Mouse (Mus musculus) myocyte (in vitro differentiated cells): ENCODE measurements around the gene Wipf2.

ENCODE experiments used
- CEBPB ChIP-seq: IDR thresholded peaks from 2 replicates; pipeline ENCODE4 v1.6.1; 2011; ENCODE audit warnings: mild to moderate bottlenecking, moderate library complexity; ENCODE audit not compliant: poor library complexity, insufficient read depth, severe bottlenecking
- E2F4 ChIP-seq: IDR thresholded peaks from one replicate; pipeline ENCODE4 v1.6.1; 2011; ENCODE audit warnings: mild to moderate bottlenecking, control low read depth, moderate library complexity; ENCODE audit not compliant: insufficient read depth
- MAX ChIP-seq: IDR thresholded peaks from one replicate; pipeline ENCODE4 v1.6.1; 2011; ENCODE audit warnings: low read depth, mild to moderate bottlenecking, control low read depth
- POLR2A ChIP-seq: IDR thresholded peaks from one replicate; pipeline ENCODE4 v1.6.1; 2011; ENCODE audit warnings: low read depth, mild to moderate bottlenecking, control low read depth, moderate library complexity; ENCODE audit not compliant: insufficient read length
- REST ChIP-seq: IDR thresholded peaks from one replicate; pipeline ENCODE4 v1.6.1; 2011; ENCODE audit warnings: mild to moderate bottlenecking, control low read depth, moderate library complexity; ENCODE audit not compliant: insufficient read depth, insufficient read length
- SRF ChIP-seq: IDR thresholded peaks from one replicate; pipeline ENCODE4 v1.6.1; 2011; ENCODE audit warnings: low read depth; ENCODE audit not compliant: control insufficient read depth, insufficient read length
- USF1 ChIP-seq: IDR thresholded peaks from one replicate; pipeline ENCODE4 v1.6.1; 2011; ENCODE audit warnings: low read depth, mild to moderate bottlenecking, control low read depth, moderate library complexity

DNA sequence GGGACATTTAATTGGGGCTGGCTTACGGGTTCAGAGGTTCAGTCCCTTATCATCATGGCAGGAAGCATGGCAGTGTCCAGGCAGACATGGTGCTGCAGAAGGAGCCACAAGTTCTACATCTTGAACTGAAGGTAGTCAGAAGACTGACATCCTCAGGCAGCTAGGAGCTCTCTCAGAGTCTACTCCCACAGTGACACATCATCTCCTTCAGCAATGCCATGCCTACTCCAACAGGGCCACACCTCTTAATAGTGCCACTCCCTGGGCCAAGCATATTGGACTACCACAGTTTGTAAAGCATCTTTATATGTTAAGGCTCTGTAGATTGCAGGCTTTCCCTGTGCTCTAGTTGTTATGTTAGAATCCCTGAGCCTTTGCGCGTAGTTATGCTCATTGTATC lies 24.3 kb downstream of the Wipf2 start:
- TF ChIP-seq POLR2A (no peak), USF1 (no peak), E2F4 (no peak), MAX (no peak), CEBPB (no peak), SRF (no peak), REST (no peak)
